Mouse (Mus musculus) urinary bladder, postnatal 14 days (tissue): ENCODE data around the gene 4921536K21Rik.

Experiments
- DNase-seq: peaks from one replicate; pipeline ENCODE4 v3.0.0; 2021; ENCODE audit warnings: low spot score

4921536K21Rik gene

GRCm38 (mm10) chr11:3894406-3895281 lies at the start of gene 4921536K21Rik, which contains the start of gene Dusp18:
TSS of gene 4921536K21Rik (minus strand) at chr11:3895098.
TSS of gene Dusp18 (plus strand) at chr11:3895240.
- peak; percentile 91 for DNase-seq

- no peak for DNase-seq
These were observed 46.5 kb upstream of the 4921536K21Rik start for GRCm38 (mm10) chr11:3941371-3941770.

GRCm38 (mm10) chr11:3937321-3937874 lies 42.5 kb upstream of the 4921536K21Rik start:
- no peak for DNase-seq

- DNase-seq, result no peak
These were observed 41.4 kb upstream of the 4921536K21Rik start for GRCm38 (mm10) chr11:3936318-3936717.

- DNase-seq, result no peak
These were observed 40.2 kb upstream of the 4921536K21Rik start for GRCm38 (mm10) chr11:3935135-3935534.

GRCm38 (mm10) chr11:3933756-3934285 lies 38.9 kb upstream of the 4921536K21Rik start:
- no peak for DNase-seq

GRCm38 (mm10) chr11:3931511-3932211 lies 36.8 kb upstream of the 4921536K21Rik start, which contains the start of gene Tcn2:
TSS of gene Tcn2 (minus strand) at chr11:3932159.
- DNase-seq, result peak; percentile 86

- no peak for DNase-seq
These were observed 36.0 kb upstream of the 4921536K21Rik start for GRCm38 (mm10) chr11:3930931-3931330.

- DNase-seq, result no peak
These were observed 35.1 kb upstream of the 4921536K21Rik start for GRCm38 (mm10) chr11:3930019-3930418.

GRCm38 (mm10) chr11:3925916-3926315 lies 31.0 kb upstream of the 4921536K21Rik start:
- DNase-seq, result no peak

GRCm38 (mm10) chr11:3922731-3923130 lies 27.8 kb upstream of the 4921536K21Rik start:
- no peak for DNase-seq

- no peak for DNase-seq
These were observed 27.2 kb upstream of the 4921536K21Rik start for GRCm38 (mm10) chr11:3922115-3922514.

GRCm38 (mm10) chr11:3921281-3921850 lies 26.5 kb upstream of the 4921536K21Rik start:
- DNase-seq, result peak; percentile 46

- DNase-seq, result no peak
These were observed 25.6 kb upstream of the 4921536K21Rik start for GRCm38 (mm10) chr11:3920476-3920875.

- no peak for DNase-seq
These were observed 23.8 kb upstream of the 4921536K21Rik start for GRCm38 (mm10) chr11:3918738-3919137.

GRCm38 (mm10) chr11:3914109-3914840 lies 19.4 kb upstream of the 4921536K21Rik start, which contains the start of gene Slc35e4:
TSS of gene Slc35e4 (minus strand) at chr11:3914664.
- DNase-seq, result peak; percentile 88

GRCm38 (mm10) chr11:3913316-3914108 lies 18.6 kb upstream of the 4921536K21Rik start:
- DNase-seq, result peak; percentile 95

- peak; percentile 32 for DNase-seq
These were observed 18.0 kb upstream of the 4921536K21Rik start for GRCm38 (mm10) chr11:3912875-3913271.

- DNase-seq, result no peak
These were observed 17.4 kb upstream of the 4921536K21Rik start for GRCm38 (mm10) chr11:3912100-3912874.
